9 mouse cellular contexts compared by ENCODE assay signal in genomic region chr12:69127170-69127569, GRCm38 (mm10). TPM values are rescaled to one million over a fixed set of nuclear protein-coding genes. Genes with fewer than 3 reads are reported as not detected.
DNase-seq lines count a peak whose midpoint lies in the region; ATAC-seq and TF ChIP-seq lines count a peak whose summit lies in the region.
"Had no signal": no experiment of that assay in that cellular context is flagged by ENCODE, and none has a peak within 500 bp of the region (broad histone marks: within the 10 kb centered on the region; RNA-seq: fewer than 3 reads in every experiment).

No protein-coding gene starts in this region.

- H3K36me3 ChIP-seq in testis, adult 2 months (ENCODE audit: control insufficient read depth, insufficient read depth, low read length): no peaks in the 10 kb centered on the region
- no peaks in the 10 kb centered on the region for H3K36me3 ChIP-seq in hindbrain, embryonic 10.5 days
- H3K36me3 ChIP-seq in hindbrain, embryonic 14.5 days (replicated peaks; ENCODE audit: control insufficient read depth, insufficient read depth): no peaks in the 10 kb centered on the region
- H3K36me3 ChIP-seq: neural tube, embryonic 13.5 days had no signal

- peak; percentile 25 for DNase-seq in embryo, embryonic 10.5 days (ENCODE audit: low spot score)
- DNase-seq in embryo, embryonic 9.5 days (ENCODE audit: extremely low spot score): no peak
- no peak for DNase-seq in testis, postnatal 14 days (ENCODE audit: low spot score)
- DNase-seq in induced T-regulatory cell, adult 2 months (ENCODE audit: low read depth): peak; percentile 71
- peak; percentile 1 to 18 for DNase-seq in spleen, postnatal 36 days (ENCODE audit: low spot score in 2 of 2)
- no peak for DNase-seq in hindbrain, embryonic 10.5 days (ENCODE audit: low spot score)
- DNase-seq in hindbrain, embryonic 14.5 days (ENCODE audit: low spot score): no peak

- no peak overlapping the region for H3K4me2 ChIP-seq in hindbrain, embryonic 14.5 days (replicated peaks)
- H3K4me2 ChIP-seq: neural tube, embryonic 13.5 days had no signal

- no peak for ATAC-seq in hindbrain, embryonic 14.5 days (ENCODE audit: low FRiP score)

- no peak overlapping the region for H3K9ac ChIP-seq in hindbrain, embryonic 14.5 days
- H3K9ac ChIP-seq: neural tube, embryonic 13.5 days had no signal

- 88% methylated on average over 5 of the region's 5 CpGs for WGBS in hindbrain, embryonic 10.5 days
- WGBS in hindbrain, embryonic 14.5 days: 92% methylated on average over 5 of the region's 5 CpGs

- peak; percentile 49; the same call in 1 of the 2 replicates for TF ChIP-seq CTCF in testis, adult 2 months (IDR thresholded peaks at IDR 0.05; ENCODE audit: control insufficient read depth, insufficient read depth, insufficient replicate concordance, low read depth, low read length)

- no peak for TF ChIP-seq POLR2A in testis, adult 2 months (IDR thresholded peaks at IDR 0.05; ENCODE audit: control insufficient read depth, low read depth, low read length)

- no peaks in the 10 kb centered on the region for H3K27me3 ChIP-seq in testis, adult 2 months (ENCODE audit: control insufficient read depth, insufficient read depth, low read length)
- no peaks in the 10 kb centered on the region for H3K27me3 ChIP-seq in hindbrain, embryonic 10.5 days (ENCODE audit: insufficient read depth, poor library complexity, severe bottlenecking)
- H3K27me3 ChIP-seq in hindbrain, embryonic 14.5 days (ENCODE audit: control insufficient read depth, insufficient read depth, low read length): no peaks in the 10 kb centered on the region
- H3K27me3 ChIP-seq: neural tube, embryonic 13.5 days had no signal

- no peak overlapping the region for H3K4me3 ChIP-seq in testis, adult 2 months (ENCODE audit: control insufficient read depth, low read depth, low read length)
- H3K4me3 ChIP-seq in hindbrain, embryonic 10.5 days: no peak overlapping the region
- H3K4me3 ChIP-seq in hindbrain, embryonic 14.5 days (replicated peaks; ENCODE audit: low read length): no peak overlapping the region
- H3K4me3 ChIP-seq: neural tube, embryonic 13.5 days had no signal

- H3K9me3 ChIP-seq in hindbrain, embryonic 10.5 days: no peaks in the 10 kb centered on the region
- H3K9me3 ChIP-seq in hindbrain, embryonic 14.5 days (ENCODE audit: control insufficient read depth, low read length): no peaks in the 10 kb centered on the region
- H3K9me3 ChIP-seq: neural tube, embryonic 13.5 days had no signal

- H3K27ac ChIP-seq in testis, adult 2 months (ENCODE audit: control insufficient read depth, insufficient read depth, low read depth, low read length): no peak overlapping the region
- no peak overlapping the region for H3K27ac ChIP-seq in hindbrain, embryonic 10.5 days
- no peak overlapping the region for H3K27ac ChIP-seq in hindbrain, embryonic 14.5 days
- H3K27ac ChIP-seq: neural tube, embryonic 13.5 days had no signal

- H3K4me1 ChIP-seq in testis, adult 2 months (ENCODE audit: control insufficient read depth, insufficient read depth, low read length): peaks cover 5% of the 10 kb centered on the region; the same call in 1 of the 2 replicates
- H3K4me1 ChIP-seq in hindbrain, embryonic 10.5 days (replicated peaks): peaks cover 10% of the 10 kb centered on the region; the same call in 1 of the 2 replicates
- H3K4me1 ChIP-seq in hindbrain, embryonic 14.5 days (replicated peaks; ENCODE audit: control insufficient read depth, insufficient read depth, low read length): no peaks in the 10 kb centered on the region

RNA-seq across cellular contexts. Expression of gene Rps29, which starts 31.8 kb away (rescaled TPM):
- 1,043 and 1,232 TPM in 2 replicates for polyA plus RNA-seq in testis, adult 2 months (2012; rRNA removed)
- polyA plus RNA-seq in hindbrain, embryonic 10.5 days (2016; fragmentation: Nextera tagmentation; extraction: Ambion mirVana): 1,324 and 1,340 TPM in 2 replicates
- 1,041 and 1,286 TPM in 2 replicates for polyA plus RNA-seq in hindbrain, embryonic 14.5 days (2014; fragmentation: Nextera tagmentation; extraction: Ambion mirVana)

RNA-seq across cellular contexts. Expression of gene Lrr1, which starts 41.4 kb away (rescaled TPM):
- polyA plus RNA-seq in testis, adult 2 months (2012; rRNA removed): 2.3 and 3.3 TPM in 2 replicates
- 28.3 and 31.8 TPM in 2 replicates for polyA plus RNA-seq in hindbrain, embryonic 10.5 days (2016; fragmentation: Nextera tagmentation; extraction: Ambion mirVana)
- polyA plus RNA-seq in hindbrain, embryonic 14.5 days (2014; fragmentation: Nextera tagmentation; extraction: Ambion mirVana): 2.2 and 4.7 TPM in 2 replicates

RNA-seq across cellular contexts. Expression of gene Rpl36al, which starts 56.7 kb away (rescaled TPM):
- 144 and 183 TPM in 2 replicates for polyA plus RNA-seq in testis, adult 2 months (2012; rRNA removed)
- polyA plus RNA-seq in hindbrain, embryonic 10.5 days (2016; fragmentation: Nextera tagmentation; extraction: Ambion mirVana): 497 and 532 TPM in 2 replicates
- polyA plus RNA-seq in hindbrain, embryonic 14.5 days (2014; fragmentation: Nextera tagmentation; extraction: Ambion mirVana): 362 and 438 TPM in 2 replicates

RNA-seq across cellular contexts. Expression of gene Mgat2, which starts 56.8 kb away (rescaled TPM):
- polyA plus RNA-seq in testis, adult 2 months (2012; rRNA removed): 10.2 and 12.0 TPM in 2 replicates
- polyA plus RNA-seq in hindbrain, embryonic 10.5 days (2016; fragmentation: Nextera tagmentation; extraction: Ambion mirVana): 33.9 and 35.6 TPM in 2 replicates
- 41.1 and 45.4 TPM in 2 replicates for polyA plus RNA-seq in hindbrain, embryonic 14.5 days (2014; fragmentation: Nextera tagmentation; extraction: Ambion mirVana)

Comparison
In these comparisons a context has a peak if more than half of its experiments do, and no peak if none do; other contexts are left out.
1. DNase-seq: peak in embryo, embryonic 10.5 days (single experiment), induced T-regulatory cell, adult 2 months (single experiment) and spleen, postnatal 36 days (2 of 2); none in embryo, embryonic 9.5 days (single experiment), testis, postnatal 14 days (single experiment), hindbrain, embryonic 10.5 days (single experiment) and hindbrain, embryonic 14.5 days (single experiment).